Mouse (Mus musculus): ENCODE results near the gene Nfia. TPM values are rescaled to one million over a fixed set of nuclear protein-coding genes. Genes with fewer than 3 reads are reported as not detected.

Nfia gene
- 25.9 and 32.1 TPM in 2 replicates for polyA plus RNA-seq (2014; fragmentation: Nextera tagmentation; extraction: Ambion mirVana)

DNA sequence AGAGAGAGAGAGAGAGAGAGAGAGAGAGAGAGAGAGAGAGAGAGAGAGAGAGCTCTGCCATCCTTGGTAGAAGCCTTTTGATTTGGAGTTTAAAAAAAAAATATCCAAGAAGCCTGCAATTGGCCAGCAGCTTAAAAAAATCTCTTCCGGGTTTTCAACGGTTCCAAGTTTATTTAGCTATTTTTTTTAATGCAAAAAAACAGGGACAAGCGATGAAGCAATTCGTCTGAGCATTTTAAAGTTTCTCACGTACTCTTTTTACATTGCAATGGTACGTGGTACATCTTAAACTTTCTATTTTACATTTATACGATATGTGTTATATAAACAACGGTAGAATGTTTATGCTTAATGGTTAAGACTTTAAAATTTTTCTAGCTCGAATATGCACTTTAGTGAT is at the start of gene Nfia:
Gene Nfia, plus strand, starts transcription at position 94 of the 400 bp plus-strand sequence.
- under 1% methylated on average over 9 of the region's 9 CpGs for WGBS
- Histone ChIP-seq H3K4me1 (ENCODE audit: control insufficient read depth, insufficient read depth, low read length) (no peaks in the 10 kb centered on the region), H3K9ac (ENCODE audit: low read depth, low read length) (peak within 1 kb of the TSS; percentile 55), H3K27ac (ENCODE audit: low read depth, low read length) (peak within 1 kb of the TSS; percentile 90), H3K4me3 (ENCODE audit: low read length) (peak within 1 kb of the TSS; percentile 46), H3K9me3 (ENCODE audit: control insufficient read depth, low read length) (no peaks in the 10 kb centered on the region), H3K36me3 (ENCODE audit: control insufficient read depth, insufficient read depth, low read length) (no peaks in the 10 kb centered on the region), H3K4me2 (replicated peaks; ENCODE audit: low read depth, low read length) (peak within 1 kb of the TSS; percentile 68), H3K27me3 (ENCODE audit: control insufficient read depth, insufficient read depth, low read length) (peaks cover 9% of the 10 kb centered on the region)
- no peak for ATAC-seq (ENCODE audit: low FRiP score, low TSS enrichment)

DNA sequence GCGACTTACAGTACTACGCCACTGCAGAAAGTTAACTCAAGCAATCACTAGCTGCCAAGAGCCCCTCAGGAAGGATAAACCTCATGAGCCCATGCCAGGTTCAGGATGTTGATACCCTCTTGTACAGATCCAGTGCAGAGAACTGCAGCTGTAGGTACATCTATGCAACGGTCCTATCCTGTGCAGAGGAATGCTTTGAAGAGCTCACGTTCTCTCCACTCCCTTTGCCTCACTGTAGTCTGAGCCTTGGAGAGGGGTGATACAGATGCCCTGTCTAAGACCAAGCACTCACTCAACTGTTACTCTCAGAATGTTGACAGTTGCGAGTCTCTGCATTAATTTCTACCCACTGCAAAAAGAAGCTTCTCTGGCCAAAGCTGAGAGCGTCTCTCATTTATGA is 49.2 kb upstream of the Nfia start:
- H3K4me2 ChIP-seq (replicated peaks; ENCODE audit: low read depth, low read length): no peak overlapping the region
- no peaks in the 10 kb centered on the region for H3K36me3 ChIP-seq (ENCODE audit: control insufficient read depth, insufficient read depth, low read length)
- no peaks in the 10 kb centered on the region for H3K4me1 ChIP-seq (ENCODE audit: control insufficient read depth, insufficient read depth, low read length)
- ATAC-seq (ENCODE audit: low FRiP score, low TSS enrichment): no peak
- H3K27ac ChIP-seq (ENCODE audit: low read depth, low read length): no peak overlapping the region
- H3K27me3 ChIP-seq (ENCODE audit: control insufficient read depth, insufficient read depth, low read length): no peaks in the 10 kb centered on the region
- no peak overlapping the region for H3K9ac ChIP-seq (ENCODE audit: low read depth, low read length)
- H3K9me3 ChIP-seq (ENCODE audit: control insufficient read depth, low read length): no peaks in the 10 kb centered on the region
- 89% methylated on average over 6 of the region's 6 CpGs for WGBS
- no peak overlapping the region for H3K4me3 ChIP-seq (ENCODE audit: low read length)

DNA sequence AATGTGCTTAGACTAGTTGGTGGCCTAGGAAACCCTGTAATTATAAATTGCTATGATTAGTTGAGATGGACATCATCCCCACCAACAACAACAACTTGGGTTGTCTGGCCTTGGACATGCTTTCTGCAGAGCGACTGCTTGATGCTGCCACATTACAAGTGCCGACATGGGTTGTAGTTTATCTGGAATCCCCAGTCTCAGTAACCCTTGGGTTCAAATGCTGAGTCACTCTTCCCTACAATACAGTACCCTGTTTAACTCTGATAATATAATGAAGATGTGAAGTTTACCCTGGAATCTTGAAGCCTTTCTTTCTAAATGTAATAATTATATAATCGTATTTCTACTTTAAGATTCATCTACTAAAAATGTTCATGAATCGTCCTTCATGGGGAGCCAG is 44.0 kb upstream of the Nfia start:
- H3K9ac ChIP-seq (ENCODE audit: low read depth, low read length): no peak overlapping the region
- H3K36me3 ChIP-seq (ENCODE audit: control insufficient read depth, insufficient read depth, low read length): no peaks in the 10 kb centered on the region
- H3K4me3 ChIP-seq (ENCODE audit: low read length): no peak overlapping the region
- no peak for ATAC-seq (ENCODE audit: low FRiP score, low TSS enrichment)
- no peaks in the 10 kb centered on the region for H3K9me3 ChIP-seq (ENCODE audit: control insufficient read depth, low read length)
- no peaks in the 10 kb centered on the region for H3K4me1 ChIP-seq (ENCODE audit: control insufficient read depth, insufficient read depth, low read length)
- H3K4me2 ChIP-seq (replicated peaks; ENCODE audit: low read depth, low read length): no peak overlapping the region
- WGBS: 92% methylated on average over 4 of the region's 4 CpGs
- no peak overlapping the region for H3K27ac ChIP-seq (ENCODE audit: low read depth, low read length)
- no peaks in the 10 kb centered on the region for H3K27me3 ChIP-seq (ENCODE audit: control insufficient read depth, insufficient read depth, low read length)

DNA sequence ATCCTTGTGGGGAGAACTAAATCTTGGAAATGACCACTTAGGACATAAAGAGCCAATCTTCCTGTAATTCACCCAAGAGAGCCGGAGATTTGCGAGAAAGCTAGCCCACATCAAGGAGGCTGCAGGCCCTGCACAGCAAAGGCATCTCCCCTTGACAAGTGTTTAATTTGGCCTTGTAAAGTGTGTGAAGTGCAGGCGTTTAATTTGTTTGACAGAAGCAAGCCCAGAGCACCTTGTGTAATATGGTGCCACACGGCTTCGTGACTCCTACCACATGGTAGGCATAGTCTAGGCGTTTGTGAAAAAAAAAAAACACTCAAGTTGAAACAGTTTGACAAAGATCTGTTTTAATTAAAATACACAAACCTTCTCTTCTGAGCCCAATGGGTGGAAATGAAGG is 42.5 kb upstream of the Nfia start:
- H3K4me2 ChIP-seq (replicated peaks; ENCODE audit: low read depth, low read length): no peak overlapping the region
- ATAC-seq (ENCODE audit: low FRiP score, low TSS enrichment): no peak
- H3K27ac ChIP-seq (ENCODE audit: low read depth, low read length): no peak overlapping the region
- H3K9me3 ChIP-seq (ENCODE audit: control insufficient read depth, low read length): no peaks in the 10 kb centered on the region
- 47% methylated on average over 6 of the region's 6 CpGs for WGBS
- no peak overlapping the region for H3K9ac ChIP-seq (ENCODE audit: low read depth, low read length)
- H3K36me3 ChIP-seq (ENCODE audit: control insufficient read depth, insufficient read depth, low read length): no peaks in the 10 kb centered on the region
- H3K27me3 ChIP-seq (ENCODE audit: control insufficient read depth, insufficient read depth, low read length): no peaks in the 10 kb centered on the region
- H3K4me1 ChIP-seq (ENCODE audit: control insufficient read depth, insufficient read depth, low read length): no peaks in the 10 kb centered on the region
- H3K4me3 ChIP-seq (ENCODE audit: low read length): no peak overlapping the region

DNA sequence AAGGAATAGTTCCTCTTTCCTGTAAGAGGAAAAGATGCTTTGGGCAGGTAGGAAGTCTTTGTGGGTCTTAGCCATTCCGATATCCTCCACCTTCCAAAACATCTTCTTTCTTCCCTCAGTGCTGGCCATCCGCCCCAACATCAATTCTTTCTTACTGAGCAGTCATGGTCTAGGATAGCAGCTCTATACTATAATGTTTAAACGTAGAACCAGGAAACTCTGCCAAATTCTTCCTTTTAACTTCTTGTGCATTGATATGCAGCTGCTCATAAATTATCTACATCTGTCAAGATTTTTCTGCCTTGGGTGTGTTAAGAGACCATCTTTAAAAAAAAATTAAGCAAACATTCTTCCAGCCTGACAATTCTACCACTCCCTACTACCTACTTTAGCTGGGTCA is 42.1 kb upstream of the Nfia start:
- no peaks in the 10 kb centered on the region for H3K9me3 ChIP-seq (ENCODE audit: control insufficient read depth, low read length)
- H3K4me3 ChIP-seq (ENCODE audit: low read length): no peak overlapping the region
- no peaks in the 10 kb centered on the region for H3K27me3 ChIP-seq (ENCODE audit: control insufficient read depth, insufficient read depth, low read length)
- WGBS: 67% methylated on average over 3 of the region's 3 CpGs
- ATAC-seq (ENCODE audit: low FRiP score, low TSS enrichment): no peak
- H3K9ac ChIP-seq (ENCODE audit: low read depth, low read length): no peak overlapping the region
- no peaks in the 10 kb centered on the region for H3K4me1 ChIP-seq (ENCODE audit: control insufficient read depth, insufficient read depth, low read length)
- no peaks in the 10 kb centered on the region for H3K36me3 ChIP-seq (ENCODE audit: control insufficient read depth, insufficient read depth, low read length)
- no peak overlapping the region for H3K27ac ChIP-seq (ENCODE audit: low read depth, low read length)
- no peak overlapping the region for H3K4me2 ChIP-seq (replicated peaks; ENCODE audit: low read depth, low read length)

DNA sequence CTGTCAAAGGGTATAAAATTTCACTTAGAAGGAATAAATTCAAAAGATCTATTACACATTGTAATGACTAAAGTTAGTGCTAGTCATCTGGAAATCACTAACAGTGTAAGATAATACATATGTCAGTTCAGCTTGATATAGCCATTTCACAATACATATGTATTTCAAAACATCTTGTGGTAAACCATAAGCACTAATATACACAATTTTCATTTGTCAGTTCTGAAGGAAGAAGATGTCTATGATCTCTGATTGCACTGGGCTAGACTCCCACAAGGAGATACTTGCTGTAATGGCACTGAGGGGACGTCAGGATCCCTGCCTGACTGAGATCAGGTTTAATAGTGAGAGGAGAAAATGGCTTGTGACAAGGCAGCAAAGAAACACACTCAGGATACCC is 39.1 kb upstream of the Nfia start:
- H3K9me3 ChIP-seq (ENCODE audit: control insufficient read depth, low read length): no peaks in the 10 kb centered on the region
- no peaks in the 10 kb centered on the region for H3K27me3 ChIP-seq (ENCODE audit: control insufficient read depth, insufficient read depth, low read length)
- WGBS: 34% methylated on average over 1 of the region's 1 CpGs
- no peak overlapping the region for H3K4me2 ChIP-seq (replicated peaks; ENCODE audit: low read depth, low read length)
- no peak overlapping the region for H3K9ac ChIP-seq (ENCODE audit: low read depth, low read length)
- no peak overlapping the region for H3K27ac ChIP-seq (ENCODE audit: low read depth, low read length)
- H3K36me3 ChIP-seq (ENCODE audit: control insufficient read depth, insufficient read depth, low read length): no peaks in the 10 kb centered on the region
- no peaks in the 10 kb centered on the region for H3K4me1 ChIP-seq (ENCODE audit: control insufficient read depth, insufficient read depth, low read length)
- no peak for ATAC-seq (ENCODE audit: low FRiP score, low TSS enrichment)
- H3K4me3 ChIP-seq (ENCODE audit: low read length): no peak overlapping the region

DNA sequence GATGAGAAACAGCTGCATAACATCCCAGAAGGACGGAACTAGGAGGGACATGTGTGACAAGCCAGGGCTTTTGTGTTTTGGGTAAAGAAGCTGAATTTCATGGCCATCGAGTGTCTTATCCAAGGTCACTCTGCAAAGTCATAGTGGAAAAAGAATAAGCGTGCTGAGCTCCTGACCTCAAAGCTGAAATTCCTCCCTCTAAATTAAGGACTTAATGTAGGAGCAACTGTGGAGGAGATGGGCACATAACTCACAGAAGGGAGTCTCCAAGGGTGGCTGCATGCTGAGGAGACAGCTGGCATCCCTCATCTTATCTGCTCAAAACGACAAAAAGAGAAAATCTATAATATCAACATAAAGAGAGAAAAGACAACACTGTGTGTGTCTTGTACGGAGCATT is 28.6 kb upstream of the Nfia start:
- Histone ChIP-seq H3K27ac (ENCODE audit: low read depth, low read length) (no peak overlapping the region), H3K36me3 (ENCODE audit: control insufficient read depth, insufficient read depth, low read length) (no peaks in the 10 kb centered on the region), H3K4me2 (replicated peaks; ENCODE audit: low read depth, low read length) (no peak overlapping the region), H3K27me3 (ENCODE audit: control insufficient read depth, insufficient read depth, low read length) (no peaks in the 10 kb centered on the region), H3K9ac (ENCODE audit: low read depth, low read length) (no peak overlapping the region), H3K4me3 (ENCODE audit: low read length) (no peak overlapping the region), H3K4me1 (ENCODE audit: control insufficient read depth, insufficient read depth, low read length) (peaks cover 4% of the 10 kb centered on the region; the same call in 1 of the 2 replicates), H3K9me3 (ENCODE audit: control insufficient read depth, low read length) (no peaks in the 10 kb centered on the region)
- no peak for ATAC-seq (ENCODE audit: low FRiP score, low TSS enrichment)
- 38% methylated on average over 5 of the region's 5 CpGs for WGBS

DNA sequence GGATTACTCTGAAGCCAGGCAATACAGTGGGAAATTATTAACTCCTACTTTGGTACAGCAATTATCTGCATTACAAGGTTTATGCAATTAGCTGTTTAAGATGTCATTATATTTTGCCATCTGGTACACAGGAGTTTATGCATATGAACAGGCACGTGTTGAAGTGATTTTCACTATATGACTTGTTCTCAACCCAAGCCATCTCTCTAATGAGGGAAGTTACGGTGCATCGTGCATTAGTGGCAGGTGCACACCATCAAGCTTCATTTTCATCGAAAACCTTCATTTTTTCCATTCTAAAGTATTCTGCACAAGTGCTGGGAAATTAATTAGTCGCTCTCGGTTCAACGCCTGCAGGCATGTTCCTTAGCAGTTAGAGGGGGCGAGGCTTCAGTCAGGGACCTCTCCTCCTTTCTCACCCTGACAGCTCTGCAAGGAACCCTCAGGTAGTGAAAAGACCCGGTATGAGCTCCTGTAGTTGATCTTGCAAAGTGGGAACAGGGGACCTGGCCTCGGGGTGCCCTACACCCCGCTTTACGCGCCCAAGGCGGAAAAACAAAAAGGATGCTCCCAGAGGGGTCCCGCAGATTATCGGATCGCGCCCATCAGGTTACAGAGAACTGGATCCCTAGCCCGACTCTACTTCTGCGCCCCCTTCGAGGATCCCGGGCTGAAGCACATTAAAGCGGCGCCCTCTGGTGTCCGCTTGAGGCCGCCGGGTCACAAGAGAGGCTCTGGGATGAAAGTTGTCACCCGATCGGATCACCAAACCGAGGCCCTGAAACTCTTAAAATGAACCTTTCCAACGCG is 27.0 kb upstream of the Nfia start:
- 7% methylated on average over 32 of the region's 32 CpGs for WGBS
- no peaks in the 10 kb centered on the region; the same call in 1 of the 2 replicates for H3K27me3 ChIP-seq (ENCODE audit: control insufficient read depth, insufficient read depth, low read length)
- H3K36me3 ChIP-seq (ENCODE audit: control insufficient read depth, insufficient read depth, low read length): no peaks in the 10 kb centered on the region

DNA sequence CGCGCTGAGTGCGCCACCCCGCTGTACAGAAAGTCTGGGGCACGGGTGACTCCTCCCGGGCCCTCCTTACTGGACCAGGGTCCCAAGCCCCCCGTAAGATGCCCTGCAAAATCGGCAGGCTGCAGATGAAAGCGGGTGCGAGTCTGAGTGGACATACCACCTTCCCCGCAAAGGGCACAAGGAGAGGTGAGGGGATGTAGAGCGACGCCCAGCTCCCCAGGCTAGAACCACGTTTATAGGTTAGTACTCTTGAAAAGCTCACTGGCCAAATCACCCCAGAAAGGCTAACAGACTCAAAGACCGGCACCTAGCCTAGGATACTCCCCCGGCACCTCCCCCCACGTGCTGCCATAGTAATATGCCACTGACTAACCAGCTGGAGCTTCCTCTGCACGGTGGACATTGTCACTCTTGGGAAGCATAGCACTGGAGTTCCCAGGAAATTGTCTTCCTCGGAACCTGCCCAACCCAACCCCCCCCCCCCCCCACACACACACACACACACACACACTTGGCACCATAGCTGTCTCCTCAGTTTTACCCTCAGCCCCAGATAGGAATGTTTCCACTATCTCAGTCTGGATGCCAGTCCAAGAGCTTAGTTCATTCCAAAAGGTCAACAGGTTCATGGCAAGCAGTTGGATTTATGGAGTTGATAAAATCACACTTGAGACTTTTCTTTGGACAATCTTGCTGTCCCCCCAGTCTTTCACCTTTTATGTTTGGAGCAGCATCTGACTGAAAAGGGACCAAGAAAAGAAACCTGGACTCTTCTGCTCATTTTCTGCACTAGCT is 26.2 kb upstream of the Nfia start:
- 5% methylated on average over 19 of the region's 19 CpGs for WGBS
- peaks cover 4% of the 10 kb centered on the region; the same call in 1 of the 2 replicates for H3K4me1 ChIP-seq (ENCODE audit: control insufficient read depth, insufficient read depth, low read length)
- H3K4me2 ChIP-seq (replicated peaks; ENCODE audit: low read depth, low read length): peak overlapping the region; percentile 72
- no peaks in the 10 kb centered on the region for H3K9me3 ChIP-seq (ENCODE audit: control insufficient read depth, low read length)
- peak overlapping the region; percentile 38 for H3K4me3 ChIP-seq (ENCODE audit: low read length)
- no peaks in the 10 kb centered on the region; the same call in 1 of the 2 replicates for H3K27me3 ChIP-seq (ENCODE audit: control insufficient read depth, insufficient read depth, low read length)
- H3K9ac ChIP-seq (ENCODE audit: low read depth, low read length): peak overlapping the region; percentile 57; the same call in 1 of the 2 replicates
- ATAC-seq (ENCODE audit: low FRiP score, low TSS enrichment): peak; percentile 43
- H3K27ac ChIP-seq (ENCODE audit: low read depth, low read length): no peak overlapping the region
- no peaks in the 10 kb centered on the region for H3K36me3 ChIP-seq (ENCODE audit: control insufficient read depth, insufficient read depth, low read length)

More for the DNA sequence above, 27.0 kb upstream of the Nfia start:
- Histone ChIP-seq H3K27ac (ENCODE audit: low read depth, low read length) (no peak overlapping the region), H3K9ac (ENCODE audit: low read depth, low read length) (peak overlapping the region; percentile 57), H3K4me2 (replicated peaks; ENCODE audit: low read depth, low read length) (peak overlapping the region; percentile 72), H3K9me3 (ENCODE audit: control insufficient read depth, low read length) (no peaks in the 10 kb centered on the region), H3K4me3 (ENCODE audit: low read length) (peak overlapping the region; percentile 38), H3K4me1 (ENCODE audit: control insufficient read depth, insufficient read depth, low read length) (peaks cover 4% of the 10 kb centered on the region; the same call in 1 of the 2 replicates)
- peak; percentile 85 for ATAC-seq (ENCODE audit: low FRiP score, low TSS enrichment)

All from kidney, embryonic 14.5 days (tissue).